Mouse (Mus musculus) spleen, adult 2 months (tissue): Measurements from ENCODE around the gene Stx4a.

ENCODE experiments used
- CTCF ChIP-seq: fragments of 200-500 bp; IDR thresholded peaks from 2 replicates; pipeline ENCODE4 v1.5.1; 2011; ENCODE audit warnings: mild to moderate bottlenecking, inconsistent platforms; ENCODE audit not compliant: insufficient read depth, insufficient read length, insufficient replicate concordance; ENCODE audit errors: extremely low read depth
- POLR2A ChIP-seq: fragments of 200-500 bp; IDR thresholded peaks from 2 replicates; pipeline ENCODE4 v1.6.1; 2011; ENCODE audit warnings: low read depth, low read length, inconsistent platforms

GRCm38 (mm10) chr7:127776878-127777473 is 47.1 kb upstream of the Stx4a start:
- no peak for TF ChIP-seq POLR2A
- no peak for TF ChIP-seq CTCF
